Mouse (Mus musculus): ENCODE measurements around the gene Akap8.

- TF ChIP-seq ZC3H11A (IDR thresholded peaks at IDR 0.05; ENCODE audit: borderline replicate concordance, low read depth, low read length) (no peak), MAFK (IDR thresholded peaks at IDR 0.05; ENCODE audit: insufficient read depth, low read depth, low read length) (no peak), HCFC1 (IDR thresholded peaks at IDR 0.05; ENCODE audit: borderline replicate concordance, insufficient read depth, low read length) (peak; percentile 81)
These were observed 43.3 kb upstream of the Akap8 start for GRCm38 (mm10) chr17:32364331-32364730.
